Mouse (Mus musculus): ENCODE measurements around the gene Pard3. TPM values are rescaled to one million over a fixed set of nuclear protein-coding genes. Genes with fewer than 3 reads are reported as not detected.

Gene Pard3
- polyA plus RNA-seq, 1 experiment from 2014 or later = 16.1 TPM

DNA sequence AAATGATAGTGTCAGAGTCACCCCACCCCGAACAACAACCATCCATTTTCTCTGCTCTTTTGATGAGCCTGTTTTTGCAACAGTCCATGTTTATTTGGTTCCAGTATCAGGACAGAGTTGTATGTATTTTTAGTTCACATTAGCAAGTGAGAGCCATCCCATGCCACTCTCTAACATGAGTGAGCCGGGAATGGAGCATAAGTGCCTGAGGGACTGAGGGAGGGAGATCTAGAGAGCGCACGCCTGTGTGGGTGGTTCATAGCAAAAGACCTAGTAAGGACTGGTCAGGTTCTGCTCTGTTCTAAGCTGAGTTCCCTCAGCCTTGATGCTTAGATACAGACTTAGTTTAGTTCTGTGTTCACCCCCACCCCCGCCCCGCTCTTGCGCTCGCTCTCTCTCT, 521.9 kb downstream of the Pard3 start:
- Histone ChIP-seq H3K4me2 (no peak overlapping the region), H3K36me3 (no peaks in the 10 kb centered on the region), H3K27me3 (replicated peaks) (no peaks in the 10 kb centered on the region), H3K4me3 (replicated peaks) (no peak overlapping the region), H3K27ac (replicated peaks) (no peak overlapping the region), H3K9ac (replicated peaks) (no peak overlapping the region), H3K4me1 (0 out of 2 replicates have a peak, but pooled peaks cover 3% of the 10 kb centered on the region), H3K9me3 (replicated peaks) (no peaks in the 10 kb centered on the region)
- ATAC-seq (ENCODE audit: low FRiP score) = no peak
- WGBS = 89% methylated on average over 8 of the region's 8 CpGs

DNA sequence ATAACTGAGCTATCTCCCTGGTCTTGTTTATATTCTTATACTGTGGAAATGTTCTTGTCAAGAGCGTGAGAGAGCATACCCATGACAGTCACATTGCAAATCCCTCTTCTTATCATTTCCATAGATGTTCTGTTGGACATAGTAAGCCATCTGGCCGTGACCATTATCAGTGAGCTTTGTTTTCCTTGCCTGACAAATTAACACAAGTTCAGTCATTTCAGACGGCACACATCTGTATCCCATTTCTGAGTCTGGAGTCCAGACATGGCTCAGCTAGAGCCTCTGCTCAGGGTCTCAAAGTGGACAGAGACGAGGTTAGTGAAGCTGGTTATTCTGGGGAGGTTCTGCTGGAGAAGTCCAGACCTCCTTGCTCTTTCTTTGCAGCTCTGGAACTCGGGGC, 523.0 kb downstream of the Pard3 start:
- 0 out of 2 replicates have a peak, but pooled peaks cover under 1% of the 10 kb centered on the region for H3K4me1 ChIP-seq
- no peak overlapping the region for H3K27ac ChIP-seq (replicated peaks)
- H3K4me3 ChIP-seq (replicated peaks) = no peak overlapping the region
- no peaks in the 10 kb centered on the region for H3K9me3 ChIP-seq (replicated peaks)
- no peak for ATAC-seq (ENCODE audit: low FRiP score)
- no peaks in the 10 kb centered on the region for H3K36me3 ChIP-seq
- H3K4me2 ChIP-seq = no peak overlapping the region
- H3K27me3 ChIP-seq (replicated peaks) = no peaks in the 10 kb centered on the region
- WGBS = 85% methylated on average over 5 of the region's 5 CpGs
- no peak overlapping the region for H3K9ac ChIP-seq (replicated peaks)

DNA sequence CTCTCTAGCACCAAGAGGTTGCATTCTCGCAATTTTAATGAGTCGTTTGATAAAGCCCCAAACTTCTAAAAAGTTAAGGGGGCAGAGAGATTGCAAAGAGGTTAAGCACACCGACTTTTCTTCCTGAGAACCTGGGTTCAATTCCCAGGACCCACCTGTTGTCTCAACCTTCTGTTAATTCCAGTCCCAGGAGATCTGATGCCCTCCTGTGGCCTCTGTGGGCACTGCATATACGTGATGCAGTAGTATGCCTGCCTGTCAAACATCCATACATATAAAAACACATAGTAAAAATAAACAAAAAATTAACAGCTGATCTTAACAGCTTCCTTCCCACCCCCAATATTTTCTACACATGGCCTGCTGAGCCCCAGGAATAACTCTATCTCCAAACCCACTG, 524.6 kb downstream of the Pard3 start:
- Histone ChIP-seq H3K27ac (replicated peaks) (no peak overlapping the region), H3K27me3 (replicated peaks) (no peaks in the 10 kb centered on the region), H3K36me3 (0 out of 2 replicates have a peak, but pooled peaks cover 2% of the 10 kb centered on the region), H3K9ac (replicated peaks) (no peak overlapping the region), H3K4me1 (no peaks in the 10 kb centered on the region), H3K4me2 (no peak overlapping the region), H3K9me3 (replicated peaks) (no peaks in the 10 kb centered on the region), H3K4me3 (replicated peaks) (no peak overlapping the region)
- ATAC-seq (ENCODE audit: low FRiP score) = no peak
- WGBS = 69% methylated on average over 4 of the region's 4 CpGs

DNA sequence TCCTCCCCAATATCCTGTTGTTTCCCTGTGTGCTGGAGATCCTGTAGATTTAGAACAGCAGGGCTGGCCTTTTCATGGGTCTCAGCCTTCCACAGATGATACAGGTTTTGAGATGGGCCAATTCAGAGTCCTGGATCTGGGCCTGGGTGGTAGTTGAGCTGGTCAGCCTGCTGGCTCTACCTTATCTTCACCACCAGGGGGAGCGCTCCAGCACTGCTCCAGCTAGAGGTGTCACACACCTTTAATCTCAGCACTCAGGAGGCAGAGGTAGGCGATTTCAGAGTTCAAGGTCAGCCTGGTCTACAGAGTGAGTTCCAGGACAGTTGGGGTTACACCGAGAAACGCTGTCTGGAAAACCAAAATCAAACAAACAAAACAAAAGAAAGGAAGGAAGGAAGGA, 525.6 kb downstream of the Pard3 start:
- Histone ChIP-seq H3K9ac (replicated peaks) (no peak overlapping the region), H3K4me1 (no peaks in the 10 kb centered on the region), H3K9me3 (replicated peaks) (no peaks in the 10 kb centered on the region), H3K4me2 (no peak overlapping the region), H3K27me3 (replicated peaks) (no peaks in the 10 kb centered on the region), H3K27ac (replicated peaks) (no peak overlapping the region), H3K4me3 (replicated peaks) (no peak overlapping the region), H3K36me3 (0 out of 2 replicates have a peak, but pooled peaks cover 2% of the 10 kb centered on the region)
- 54% methylated on average over 4 of the region's 4 CpGs for WGBS
- no peak for ATAC-seq (ENCODE audit: low FRiP score)

DNA sequence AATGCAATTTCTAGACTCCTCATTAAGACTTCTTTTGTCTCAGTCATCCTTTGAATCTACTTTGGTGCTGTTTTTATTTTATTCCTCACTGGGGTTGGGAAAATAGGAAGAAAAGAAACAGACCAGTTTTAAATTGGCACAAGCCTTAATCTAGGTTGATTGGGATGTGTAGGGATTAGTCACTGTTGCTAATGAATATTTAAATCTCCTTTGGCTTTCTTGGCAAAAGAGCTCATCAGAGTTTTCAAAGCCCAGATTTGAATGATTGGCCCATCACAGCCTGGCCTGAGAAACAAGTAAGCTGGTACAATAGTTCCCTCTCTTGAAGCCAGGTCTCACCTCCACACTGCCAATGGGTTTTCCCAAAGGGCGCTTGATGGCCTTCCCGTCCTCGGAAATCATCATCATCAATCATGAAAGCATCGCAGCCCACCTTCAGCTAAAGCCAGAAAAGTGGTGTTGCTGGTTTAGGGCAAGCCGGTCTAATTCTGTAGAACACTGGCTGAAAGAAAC, 527.0 kb downstream of the Pard3 start:
- H3K36me3 ChIP-seq = 0 out of 2 replicates have a peak, but pooled peaks cover 2% of the 10 kb centered on the region
- H3K9me3 ChIP-seq (replicated peaks) = no peaks in the 10 kb centered on the region
- H3K4me1 ChIP-seq = no peaks in the 10 kb centered on the region
- no peak overlapping the region for H3K4me3 ChIP-seq (replicated peaks)
- H3K9ac ChIP-seq (replicated peaks) = no peak overlapping the region
- WGBS = 62% methylated on average over 5 of the region's 5 CpGs
- no peak for ATAC-seq (ENCODE audit: low FRiP score)
- 0 out of 2 replicates have a peak overlapping the region, but pooled peaks have one; percentile 23 for H3K27ac ChIP-seq (replicated peaks)
- no peak overlapping the region for H3K4me2 ChIP-seq
- no peaks in the 10 kb centered on the region for H3K27me3 ChIP-seq (replicated peaks)

DNA sequence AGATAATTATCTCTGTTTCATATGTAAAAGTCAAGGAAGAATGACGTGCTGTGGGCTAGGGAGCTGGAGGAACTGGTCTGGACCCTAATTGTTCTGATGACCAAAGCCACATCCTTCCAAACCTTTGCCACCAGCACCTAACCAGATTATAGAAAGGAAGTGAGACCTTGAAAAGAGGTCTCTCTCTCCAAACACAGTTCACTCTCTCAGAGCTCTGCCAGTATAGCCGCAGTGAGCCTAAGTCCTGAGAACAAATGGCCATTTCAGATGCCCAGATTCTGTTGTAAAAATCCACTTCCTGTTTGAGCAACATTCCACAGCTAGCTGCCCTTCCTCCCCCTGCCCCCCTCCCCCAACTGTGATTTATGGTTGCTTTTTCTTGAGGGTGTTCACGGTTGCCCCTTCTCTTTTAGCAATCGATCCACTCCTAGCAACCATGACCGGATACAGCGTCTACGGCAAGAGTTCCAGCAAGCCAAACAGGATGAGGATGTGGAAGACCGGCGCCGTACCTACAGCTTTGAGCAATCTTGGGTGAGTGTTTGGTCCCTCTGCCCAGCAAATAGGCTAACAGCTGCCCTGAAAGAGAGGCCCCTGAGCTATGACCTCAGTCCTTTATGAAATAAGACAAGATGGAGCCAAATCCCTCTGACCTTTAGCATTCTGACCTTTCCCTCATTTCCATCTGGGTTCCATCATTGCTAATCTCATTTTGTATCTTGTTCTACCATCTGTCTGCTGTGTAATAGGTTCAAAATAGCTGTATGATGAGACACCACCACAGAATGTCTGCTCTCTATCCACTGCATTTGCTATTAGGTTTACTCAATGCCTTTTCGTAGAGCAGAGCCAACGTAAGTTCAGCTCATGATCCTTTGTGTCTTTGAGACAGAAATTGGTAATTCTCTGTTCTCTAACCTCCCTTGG, 529.2 kb downstream of the Pard3 start:
- ATAC-seq (ENCODE audit: low FRiP score) = no peak
- H3K27me3 ChIP-seq (replicated peaks) = no peaks in the 10 kb centered on the region
- H3K9ac ChIP-seq (replicated peaks) = no peak overlapping the region
- H3K4me2 ChIP-seq = no peak overlapping the region
- H3K36me3 ChIP-seq = 0 out of 2 replicates have a peak, but pooled peaks cover 2% of the 10 kb centered on the region
- no peak overlapping the region for H3K27ac ChIP-seq (replicated peaks)
- 49% methylated on average over 12 of the region's 12 CpGs for WGBS
- H3K9me3 ChIP-seq (replicated peaks) = no peaks in the 10 kb centered on the region
- H3K4me3 ChIP-seq (replicated peaks) = no peak overlapping the region
- no peaks in the 10 kb centered on the region for H3K4me1 ChIP-seq

DNA sequence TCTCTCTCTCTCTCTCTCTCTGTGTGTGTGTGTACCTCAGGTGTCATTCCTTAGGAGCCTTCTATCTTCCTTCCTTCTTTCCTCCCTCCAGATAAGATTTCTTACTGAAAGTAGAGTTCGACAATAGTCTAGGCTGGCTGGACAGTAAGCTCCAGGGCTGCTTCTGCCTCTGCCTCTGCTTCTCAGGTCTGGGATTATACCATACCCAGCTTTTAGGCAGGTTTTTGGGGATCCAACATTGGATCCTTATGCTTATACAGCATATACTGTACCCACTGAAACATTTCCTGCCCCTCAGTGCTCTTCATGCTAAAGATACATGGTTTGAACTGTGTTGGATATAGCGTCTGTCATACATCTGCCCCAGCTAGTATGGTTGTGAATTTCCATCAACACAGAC, 536.9 kb downstream of the Pard3 start:
- ATAC-seq (ENCODE audit: low FRiP score) = no peak
- 98% methylated on average over 2 of the region's 2 CpGs for WGBS
- Histone ChIP-seq H3K27ac (replicated peaks) (no peak overlapping the region), H3K9me3 (replicated peaks) (no peaks in the 10 kb centered on the region), H3K4me3 (replicated peaks) (no peak overlapping the region), H3K27me3 (replicated peaks) (no peaks in the 10 kb centered on the region), H3K4me2 (no peak overlapping the region), H3K4me1 (no peaks in the 10 kb centered on the region), H3K9ac (replicated peaks) (no peak overlapping the region), H3K36me3 (0 out of 2 replicates have a peak, but pooled peaks cover 4% of the 10 kb centered on the region)

DNA sequence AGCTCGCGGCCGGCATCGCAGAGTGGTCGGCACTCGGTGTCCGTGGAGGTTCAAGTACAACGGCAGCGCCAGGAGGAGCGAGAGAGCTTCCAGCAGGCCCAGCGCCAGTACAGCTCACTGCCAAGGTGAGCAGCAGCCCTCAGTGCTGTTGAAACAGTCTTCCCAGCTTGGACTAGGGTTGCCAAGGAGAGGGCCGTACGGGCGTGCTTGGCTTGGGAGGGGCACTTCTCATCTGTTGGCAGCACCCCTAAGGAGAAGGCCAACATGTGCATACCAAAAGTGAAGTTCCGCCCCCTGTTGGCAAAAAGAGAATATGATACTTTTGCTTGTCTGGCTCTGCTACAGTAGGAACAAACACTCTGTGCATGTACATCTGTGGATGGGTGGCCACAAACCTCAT, 539.4 kb downstream of the Pard3 start:
- no peak for ATAC-seq (ENCODE audit: low FRiP score)
- Histone ChIP-seq H3K4me1 (no peaks in the 10 kb centered on the region), H3K4me3 (replicated peaks) (no peak overlapping the region), H3K36me3 (0 out of 2 replicates have a peak, but pooled peaks cover 4% of the 10 kb centered on the region), H3K27me3 (replicated peaks) (no peaks in the 10 kb centered on the region), H3K27ac (replicated peaks) (no peak overlapping the region), H3K9me3 (replicated peaks) (no peaks in the 10 kb centered on the region), H3K4me2 (no peak overlapping the region), H3K9ac (replicated peaks) (no peak overlapping the region)
- WGBS = 95% methylated on average over 15 of the region's 15 CpGs

DNA sequence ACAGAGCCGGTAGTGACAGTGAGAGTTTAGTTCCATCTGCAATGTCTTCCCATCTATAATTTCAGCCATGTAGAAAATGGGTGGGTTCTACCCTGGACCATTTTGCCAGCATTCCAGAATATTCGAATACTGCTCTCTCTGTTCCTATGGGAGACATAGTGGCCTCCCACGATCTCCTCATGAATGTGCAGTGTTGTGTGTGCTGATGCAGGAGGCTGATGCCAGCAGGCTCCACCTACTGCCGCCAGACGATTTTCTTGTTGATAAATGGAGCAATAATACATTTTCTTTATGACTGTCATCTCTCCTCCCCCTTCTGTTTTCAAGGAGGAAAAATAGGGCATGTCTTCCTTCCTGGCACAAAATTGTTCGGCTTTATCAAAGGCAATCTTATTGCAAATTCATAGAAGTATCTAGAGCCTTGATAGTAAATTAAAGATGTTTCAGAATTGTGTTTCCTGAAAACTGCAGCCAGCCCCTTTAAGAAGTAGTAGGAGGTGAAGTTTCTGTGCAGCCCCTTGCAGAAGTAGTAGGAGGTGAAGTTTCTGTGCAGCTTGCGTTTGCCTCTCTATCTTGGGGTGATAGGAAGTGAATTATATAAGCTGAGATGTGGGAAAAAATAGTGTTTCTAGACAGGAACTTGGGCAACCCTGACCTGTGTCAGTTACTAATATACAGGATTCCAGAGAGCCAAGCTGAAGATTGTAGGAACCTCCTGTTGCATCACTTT, 545.0 kb downstream of the Pard3 start:
- Histone ChIP-seq H3K36me3 (no peaks in the 10 kb centered on the region), H3K27ac (replicated peaks) (no peak overlapping the region)

DNA sequence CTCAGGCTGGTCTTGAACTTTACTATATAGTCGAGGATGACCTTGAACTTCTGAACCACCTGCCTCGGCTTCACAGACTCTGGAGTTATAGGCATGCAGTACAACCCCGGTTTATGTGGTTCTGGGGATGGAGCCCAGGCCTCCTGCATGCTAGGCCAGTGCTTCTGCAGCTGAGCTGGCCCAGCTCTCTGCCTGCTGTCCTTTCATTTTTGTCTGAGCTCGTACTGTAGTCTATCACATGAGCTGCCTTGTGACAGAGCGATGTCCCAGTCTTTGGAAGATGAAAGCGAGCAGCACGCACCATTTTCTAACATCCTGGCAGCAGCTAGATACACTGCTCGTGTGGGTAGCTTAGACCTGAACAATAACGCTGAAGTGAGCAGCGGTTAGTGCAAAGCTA, 545.6 kb downstream of the Pard3 start:
- Histone ChIP-seq H3K4me3 (replicated peaks) (no peak overlapping the region), H3K4me2 (no peak overlapping the region), H3K36me3 (no peaks in the 10 kb centered on the region), H3K9ac (replicated peaks) (no peak overlapping the region), H3K27me3 (replicated peaks) (no peaks in the 10 kb centered on the region), H3K27ac (replicated peaks) (no peak overlapping the region), H3K4me1 (peaks cover 5% of the 10 kb centered on the region; the same call in 1 of the 2 replicates), H3K9me3 (replicated peaks) (no peaks in the 10 kb centered on the region)
- no peak for ATAC-seq (ENCODE audit: low FRiP score)
- WGBS = 85% methylated on average over 10 of the region's 10 CpGs

More for the DNA sequence above, 545.0 kb downstream of the Pard3 start:
- no peaks in the 10 kb centered on the region for H3K27me3 ChIP-seq (replicated peaks)
- no peak overlapping the region for H3K4me3 ChIP-seq (replicated peaks)
- 58% methylated on average over 7 of the region's 7 CpGs for WGBS
- H3K9me3 ChIP-seq (replicated peaks) = no peaks in the 10 kb centered on the region
- no peak overlapping the region for H3K9ac ChIP-seq (replicated peaks)
- H3K4me2 ChIP-seq = no peak overlapping the region
- peaks cover 5% of the 10 kb centered on the region; the same call in 1 of the 2 replicates for H3K4me1 ChIP-seq
- ATAC-seq (ENCODE audit: low FRiP score) = no peak

DNA sequence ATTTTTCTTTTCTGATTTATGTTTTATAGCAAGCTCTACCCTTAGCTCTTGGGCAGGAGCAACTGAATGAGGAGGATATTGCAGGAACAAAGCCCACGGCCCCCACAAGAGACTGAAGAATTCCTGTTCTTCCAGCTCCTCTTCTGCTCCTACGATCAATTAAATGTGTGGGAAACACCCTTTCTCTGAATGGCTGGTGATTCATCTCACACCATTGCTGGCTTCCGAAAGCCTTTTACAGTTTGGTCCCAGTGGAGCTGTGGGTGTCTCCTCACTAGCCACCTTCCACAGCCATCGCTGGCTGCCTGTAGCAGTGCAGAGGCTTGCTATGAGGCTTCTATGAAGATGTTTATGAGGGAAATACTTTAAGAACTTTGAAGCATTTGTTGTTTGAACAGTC, 550.5 kb downstream of the Pard3 start:
- no peak for ATAC-seq (ENCODE audit: low FRiP score)
- 0 out of 2 replicates have a peak, but pooled peaks cover 2% of the 10 kb centered on the region for H3K4me1 ChIP-seq
- 51% methylated on average over 4 of the region's 4 CpGs for WGBS
- no peaks in the 10 kb centered on the region for H3K36me3 ChIP-seq
- H3K4me2 ChIP-seq = no peak overlapping the region
- no peaks in the 10 kb centered on the region for H3K27me3 ChIP-seq (replicated peaks)
- H3K9ac ChIP-seq (replicated peaks) = no peak overlapping the region
- no peak overlapping the region for H3K4me3 ChIP-seq (replicated peaks)
- H3K27ac ChIP-seq (replicated peaks) = no peak overlapping the region
- H3K9me3 ChIP-seq (replicated peaks) = no peaks in the 10 kb centered on the region
